Mouse (Mus musculus): ENCODE data around the gene Spock2.

Spock2 gene

GRCm38 (mm10) chr10:60106146-60106530 is at the start of gene Spock2:
Gene Spock2, plus strand, starts transcription at chr10:60106219.
- DNase-seq (ENCODE audit: low spot score) = peak; percentile 18

- no peak for DNase-seq (ENCODE audit: low spot score)
Measured at GRCm38 (mm10) chr10:60062173-60062572, 43.8 kb upstream of the Spock2 start.

- no peak for DNase-seq (ENCODE audit: low spot score)
Measured at GRCm38 (mm10) chr10:60062931-60063330, 43.1 kb upstream of the Spock2 start.

- no peak for DNase-seq (ENCODE audit: low spot score)
Measured at GRCm38 (mm10) chr10:60066524-60066923, 39.5 kb upstream of the Spock2 start.

- no peak for DNase-seq (ENCODE audit: low spot score)
Measured at GRCm38 (mm10) chr10:60075159-60075558, 30.9 kb upstream of the Spock2 start.

GRCm38 (mm10) chr10:60077226-60077625 is 28.8 kb upstream of the Spock2 start:
- no peak for DNase-seq (ENCODE audit: low spot score)

GRCm38 (mm10) chr10:60077736-60078560 is 28.1 kb upstream of the Spock2 start:
- DNase-seq (ENCODE audit: low spot score) = no peak

GRCm38 (mm10) chr10:60078561-60078917 is 27.5 kb upstream of the Spock2 start:
- peak; percentile 51 for DNase-seq (ENCODE audit: low spot score)

GRCm38 (mm10) chr10:60080171-60080570 is 25.8 kb upstream of the Spock2 start:
- DNase-seq (ENCODE audit: low spot score) = peak; percentile 37

GRCm38 (mm10) chr10:60080601-60080981 is 25.4 kb upstream of the Spock2 start:
- DNase-seq (ENCODE audit: low spot score) = no peak

- peak; percentile 27 for DNase-seq (ENCODE audit: low spot score)
Measured at GRCm38 (mm10) chr10:60080982-60081825, 24.8 kb upstream of the Spock2 start.

GRCm38 (mm10) chr10:60081905-60082304 is 24.1 kb upstream of the Spock2 start:
- DNase-seq (ENCODE audit: low spot score) = peak; percentile 79

- DNase-seq (ENCODE audit: low spot score) = no peak
Measured at GRCm38 (mm10) chr10:60084065-60084464, 22.0 kb upstream of the Spock2 start.

- no peak for DNase-seq (ENCODE audit: low spot score)
Measured at GRCm38 (mm10) chr10:60092311-60092710, 13.7 kb upstream of the Spock2 start.

- no peak for DNase-seq (ENCODE audit: low spot score)
Measured at GRCm38 (mm10) chr10:60093751-60094150, 12.3 kb upstream of the Spock2 start.

- DNase-seq (ENCODE audit: low spot score) = no peak
Measured at GRCm38 (mm10) chr10:60095558-60095957, 10.5 kb upstream of the Spock2 start.

GRCm38 (mm10) chr10:60096302-60096701 is 9.7 kb upstream of the Spock2 start:
- no peak for DNase-seq (ENCODE audit: low spot score)

GRCm38 (mm10) chr10:60097146-60097545 is 8.9 kb upstream of the Spock2 start:
- DNase-seq (ENCODE audit: low spot score) = no peak

- no peak for DNase-seq (ENCODE audit: low spot score)
Measured at GRCm38 (mm10) chr10:60097774-60098173, 8.2 kb upstream of the Spock2 start.

- DNase-seq (ENCODE audit: low spot score) = no peak
Measured at GRCm38 (mm10) chr10:60105391-60106145, 451 bp upstream of the Spock2 start.

GRCm38 (mm10) chr10:60106531-60107186 is 640 bp downstream of the Spock2 start:
- DNase-seq (ENCODE audit: low spot score) = peak; percentile 42

GRCm38 (mm10) chr10:60107448-60107847 is 1.4 kb downstream of the Spock2 start:
- DNase-seq (ENCODE audit: low spot score) = no peak
